Mouse (Mus musculus): ENCODE measurements around the gene Ccdc189. TPM values are rescaled to one million over a fixed set of nuclear protein-coding genes. Genes with fewer than 3 reads are reported as not detected.

Ccdc189 gene
- total RNA-seq, 2 experiments from 2014 or later, result 2.1 to 4.5 TPM

- no peak for DNase-seq
Measured at GRCm38 (mm10) chr7:127591108-127591507, 2.7 kb upstream of the Ccdc189 start.

- no peak for DNase-seq
Measured at GRCm38 (mm10) chr7:127589637-127590036, 1.2 kb upstream of the Ccdc189 start.

- no peak for DNase-seq
Measured at GRCm38 (mm10) chr7:127588901-127589300, 506 bp upstream of the Ccdc189 start.

GRCm38 (mm10) chr7:127587196-127587595 lies 1.2 kb downstream of the Ccdc189 start:
- DNase-seq, result no peak

GRCm38 (mm10) chr7:127586149-127586548 lies 2.2 kb downstream of the Ccdc189 start:
- DNase-seq, result no peak

GRCm38 (mm10) chr7:127585031-127585430 lies 3.4 kb downstream of the Ccdc189 start:
- no peak for DNase-seq

GRCm38 (mm10) chr7:127583260-127583659 lies 5.1 kb downstream of the Ccdc189 start:
- DNase-seq, result no peak

- no peak for DNase-seq
Measured at GRCm38 (mm10) chr7:127574115-127574514, 14.3 kb downstream of the Ccdc189 start.

- DNase-seq, result no peak
Measured at GRCm38 (mm10) chr7:127573503-127574008, 14.8 kb downstream of the Ccdc189 start.

GRCm38 (mm10) chr7:127572895-127573471 lies 15.4 kb downstream of the Ccdc189 start, which contains the start of gene Phkg2:
TSS of gene Phkg2 (plus strand) at chr7:127573340.
- DNase-seq, result peak; percentile 95

GRCm38 (mm10) chr7:127564381-127565150 lies 23.8 kb downstream of the Ccdc189 start:
- DNase-seq, result no peak

GRCm38 (mm10) chr7:127561340-127561858 lies 27.0 kb downstream of the Ccdc189 start, which contains the start of gene Tmem265:
TSS of gene Tmem265 (plus strand) at chr7:127561390.
- DNase-seq, result no peak

GRCm38 (mm10) chr7:127560580-127560979 lies 27.8 kb downstream of the Ccdc189 start:
- DNase-seq, result no peak

GRCm38 (mm10) chr7:127551558-127551957 lies 36.8 kb downstream of the Ccdc189 start:
- no peak for DNase-seq

- no peak for DNase-seq
Measured at GRCm38 (mm10) chr7:127549116-127549835, 39.1 kb downstream of the Ccdc189 start.

- peak; percentile 17 for DNase-seq
Measured at GRCm38 (mm10) chr7:127541671-127542070, 46.7 kb downstream of the Ccdc189 start.

Other genes with a start within 250 kb of the Ccdc189 start
- gene Zfp768, start 243.0 kb downstream of the Ccdc189 start, total RNA-seq (2021), result 10 to 100 TPM; 27.0 to 28.4 TPM
- 1 to 10 TPM; 2.9 to 3.0 TPM for gene Zfp747, start 212.5 kb downstream of the Ccdc189 start, total RNA-seq (2021)
- gene 9130019O22Rik, start 201.4 kb downstream of the Ccdc189 start, total RNA-seq (2021), result 1 to 10 TPM; 1.5 TPM
- gene E430018J23Rik, start 195.0 kb downstream of the Ccdc189 start, total RNA-seq (2021), result 1 to 10 TPM; 1.7 to 1.8 TPM
- gene Zfp764, start 181.8 kb downstream of the Ccdc189 start, total RNA-seq (2021), result 1 to 10 TPM; 1.7 TPM
- gene Zfp688, start 166.5 kb downstream of the Ccdc189 start, total RNA-seq (2021), result 1 to 10 TPM; 2.0 to 2.7 TPM
- gene Zfp689, start 139.4 kb downstream of the Ccdc189 start, total RNA-seq (2021), result 1 to 10 TPM in 1 of 2 experiments, under 1 TPM in 1; 0.67 to 1.0 TPM
- 10 to 100 TPM; 17.3 to 17.7 TPM for gene Prr14, start 129.0 kb downstream of the Ccdc189 start, total RNA-seq (2021)
- 10 to 100 TPM; 15.8 to 16.8 TPM for gene Fbrs, start 109.4 kb downstream of the Ccdc189 start, total RNA-seq (2021)
- gene Srcap, start 76.6 kb downstream of the Ccdc189 start, total RNA-seq (2021), result 10 to 100 TPM; 46.1 to 47.6 TPM
- 1 to 10 TPM; 4.7 to 5.2 TPM for gene Gm42715, start 69.0 kb downstream of the Ccdc189 start, total RNA-seq (2021)
- not detected for gene Tmem265, start 27.2 kb downstream of the Ccdc189 start, total RNA-seq (2021)
- gene Phkg2, start 15.3 kb downstream of the Ccdc189 start, total RNA-seq (2021), result 1 to 10 TPM; 8.2 to 9.4 TPM
- gene Rnf40, start 172 bp upstream of the Ccdc189 start, total RNA-seq (2021), result 10 to 100 TPM; 29.4 to 30.0 TPM
- 1 to 10 TPM; 8.4 to 9.4 TPM for gene Zfp629, start 27.2 kb upstream of the Ccdc189 start, total RNA-seq (2021)
- 10 to 100 TPM; 41.2 to 41.7 TPM for gene Bcl7c, start 120.3 kb upstream of the Ccdc189 start, total RNA-seq (2021)
- 10 to 100 TPM; 13.8 to 15.1 TPM for gene Ctf1, start 124.1 kb upstream of the Ccdc189 start, total RNA-seq (2021)
- gene Ctf2, start 143.6 kb upstream of the Ccdc189 start, total RNA-seq (2021), result not detected
- 1 to 10 TPM; 1.9 to 2.4 TPM for gene Fbxl19, start 155.9 kb upstream of the Ccdc189 start, total RNA-seq (2021)
- gene Orai3, start 181.2 kb upstream of the Ccdc189 start, total RNA-seq (2021), result 1 to 10 TPM; 8.9 to 9.5 TPM
- 10 to 100 TPM; 15.0 to 15.4 TPM for gene Setd1a, start 188.1 kb upstream of the Ccdc189 start, total RNA-seq (2021)
- 1 to 10 TPM; 2.4 to 2.5 TPM for gene Gm49388, start 197.0 kb upstream of the Ccdc189 start, total RNA-seq (2021)
- 1 to 10 TPM; 4.4 to 9.1 TPM for gene Hsd3b7, start 212.0 kb upstream of the Ccdc189 start, total RNA-seq (2021)
- 10 to 100 TPM; 46.4 to 47.2 TPM for gene Stx4a, start 235.7 kb upstream of the Ccdc189 start, total RNA-seq (2021)
- gene Stx1b, start 236.0 kb upstream of the Ccdc189 start, total RNA-seq (2021), result 1 to 10 TPM in 1 of 2 experiments, under 1 TPM in 1; 0.64 to 1.2 TPM

Data from gastrocnemius, postnatal 25 days (tissue).